Comparison of ENCODE assay signal across 15 mouse cellular contexts in genomic region chr19:29126347-29127015, GRCm38 (mm10).
"Had no signal": no experiment of that assay in that cellular context is flagged by ENCODE, and none has a peak within 500 bp of the region (broad histone marks: within the 10 kb centered on the region; RNA-seq: fewer than 3 reads in every experiment).

No protein-coding gene starts in this region.

- H3K27ac ChIP-seq: limb, embryonic 13.5 days; midbrain, embryonic 15.5 days; neural tube, embryonic 12.5 days had no signal

- H3K36me3 ChIP-seq: midbrain, embryonic 15.5 days had no signal

- H3K4me3 ChIP-seq: limb, embryonic 13.5 days; midbrain, embryonic 15.5 days; neural tube, embryonic 12.5 days had no signal

- H3K27me3 ChIP-seq: limb, embryonic 13.5 days; midbrain, embryonic 15.5 days; neural tube, embryonic 12.5 days had no signal

- ATAC-seq: inflammation-experienced regulatory T-cells, adult 6 months; intestine, postnatal 0 days; lung, postnatal 0 days; midbrain, embryonic 15.5 days had no signal

- H3K4me2 ChIP-seq: limb, embryonic 13.5 days; midbrain, embryonic 15.5 days; neural tube, embryonic 12.5 days had no signal

- H3K9me3 ChIP-seq: limb, embryonic 13.5 days; midbrain, embryonic 15.5 days; neural tube, embryonic 12.5 days had no signal

- DNase-seq: kidney, adult 8-10 months; layer of hippocampus, adult 9-11 months; layer of hippocampus, postnatal 36 days; lung, adult 2 months; lung, postnatal 36 days; right cerebral cortex, postnatal 4 days; spleen, adult 18-20 months; thymus, adult 18-20 months; thymus, postnatal 36 days had no signal

- H3K4me1 ChIP-seq: limb, embryonic 13.5 days; midbrain, embryonic 15.5 days; neural tube, embryonic 12.5 days had no signal

- H3K9ac ChIP-seq: limb, embryonic 13.5 days; midbrain, embryonic 15.5 days; neural tube, embryonic 12.5 days had no signal
